Mouse (Mus musculus): ENCODE results near the gene Mysm1.

The Mysm1 gene

DNA sequence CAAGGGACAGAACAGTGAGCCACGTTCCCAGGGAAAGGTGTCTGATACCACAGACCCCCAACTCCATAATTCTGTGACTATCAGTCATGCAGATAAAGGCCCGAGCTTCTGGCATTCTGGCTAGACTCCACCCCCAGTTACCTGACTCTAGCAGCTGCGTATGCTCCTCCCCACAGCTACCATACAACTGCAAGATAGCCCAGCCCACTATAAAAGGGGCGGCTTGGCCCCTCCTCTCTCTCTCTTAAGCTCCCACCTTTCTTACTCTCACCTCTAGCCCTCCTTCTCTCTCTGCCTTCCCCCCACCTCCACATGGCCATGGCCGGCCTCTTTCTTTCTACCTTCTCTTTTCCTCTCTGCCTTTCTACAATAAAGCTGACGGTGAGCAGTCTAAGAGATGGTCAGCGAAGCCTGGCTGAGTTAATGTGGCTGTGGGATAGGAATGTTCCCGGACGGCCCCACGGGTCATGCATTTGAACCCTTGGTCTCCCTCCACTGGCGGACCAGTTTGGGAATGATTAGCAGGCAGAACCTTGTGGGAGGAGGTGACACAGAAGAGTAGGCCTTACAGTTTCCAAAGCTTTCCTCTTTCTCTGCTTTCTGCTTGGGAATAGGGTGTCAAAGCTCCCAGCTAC lies 37.6 kb downstream of the Mysm1 start:
- DNase-seq, result no peak

DNA sequence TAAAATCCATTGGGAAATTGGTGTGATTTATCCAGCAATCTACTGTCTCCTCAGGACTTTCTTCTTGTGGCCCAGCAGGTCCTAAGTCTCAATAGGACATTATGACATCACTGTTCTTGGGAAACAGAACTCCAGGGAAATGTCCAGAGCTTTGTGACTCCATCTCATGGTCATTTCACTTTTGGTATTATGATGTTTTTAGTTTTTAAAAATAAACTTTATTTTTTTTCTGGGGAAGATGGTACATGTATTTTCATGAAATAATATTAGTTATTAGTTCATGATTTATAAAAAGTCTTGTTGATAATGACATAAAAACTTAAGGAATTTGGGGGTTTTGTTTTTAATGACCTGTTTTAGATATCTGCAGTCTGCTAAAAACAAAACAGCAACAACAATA lies 50.2 kb downstream of the Mysm1 start, which contains the start of gene Eqtn:
TSS of gene Eqtn (minus strand) at position 101 of the 400 bp plus-strand sequence.
- DNase-seq, result no peak

DNA sequence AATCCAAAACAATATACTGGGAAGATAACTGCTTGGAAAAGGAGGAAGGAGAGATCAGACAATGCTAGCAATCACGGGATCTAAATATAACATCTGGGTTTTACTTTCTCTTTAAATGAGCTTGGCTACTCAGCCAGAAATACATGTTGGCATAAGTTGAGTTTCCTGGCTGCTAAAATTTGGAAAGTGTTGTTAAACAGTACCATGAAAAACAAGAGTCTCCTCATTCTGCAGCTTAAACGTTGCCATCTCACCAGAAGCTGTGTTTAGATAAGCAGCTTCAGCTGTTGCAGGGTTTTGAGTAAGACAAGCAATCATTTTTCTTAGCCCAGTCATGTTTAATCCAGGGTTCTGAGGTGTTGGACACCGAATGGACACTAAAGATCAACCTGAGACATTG lies 77.1 kb downstream of the Mysm1 start:
- DNase-seq, result no peak

GRCm38 (mm10) chr4:94900744-94901143 lies 78.2 kb downstream of the Mysm1 start:
- no peak for DNase-seq

All from spleen, adult 18-20 months (tissue).